Mouse (Mus musculus): ENCODE data around the gene 2310061I04Rik. TPM values are rescaled to one million over a fixed set of nuclear protein-coding genes. Genes with fewer than 3 reads are reported as not detected.

2310061I04Rik gene
- polyA plus RNA-seq, 1 experiment from 2014 or later: 32.3 TPM

DNA sequence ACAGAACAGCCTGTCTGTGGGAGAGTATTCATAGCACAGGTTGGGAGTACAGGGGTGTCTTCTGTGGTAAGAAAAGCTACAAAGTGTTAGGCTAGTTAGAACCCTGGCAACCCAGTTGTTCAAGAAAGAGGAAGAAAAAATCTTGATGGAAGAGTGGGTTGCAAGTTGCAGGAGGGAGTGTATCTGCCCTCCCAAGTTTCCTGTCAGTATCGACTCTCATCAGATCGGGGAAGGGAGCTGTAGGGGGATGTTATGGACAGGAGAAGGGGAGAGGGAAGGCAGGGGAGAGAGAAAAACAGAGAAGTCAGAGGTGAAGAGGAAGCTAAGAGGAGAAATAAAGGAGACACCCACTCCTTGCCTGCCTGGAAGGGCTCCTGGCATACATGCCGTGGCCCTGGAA, 3.4 kb upstream of the 2310061I04Rik start:
- Histone ChIP-seq H3K9ac (ENCODE audit: low read depth, low read length) (no peak overlapping the region), H3K36me3 (ENCODE audit: control insufficient read depth, insufficient read depth) (peaks cover 14% of the 10 kb centered on the region)

DNA sequence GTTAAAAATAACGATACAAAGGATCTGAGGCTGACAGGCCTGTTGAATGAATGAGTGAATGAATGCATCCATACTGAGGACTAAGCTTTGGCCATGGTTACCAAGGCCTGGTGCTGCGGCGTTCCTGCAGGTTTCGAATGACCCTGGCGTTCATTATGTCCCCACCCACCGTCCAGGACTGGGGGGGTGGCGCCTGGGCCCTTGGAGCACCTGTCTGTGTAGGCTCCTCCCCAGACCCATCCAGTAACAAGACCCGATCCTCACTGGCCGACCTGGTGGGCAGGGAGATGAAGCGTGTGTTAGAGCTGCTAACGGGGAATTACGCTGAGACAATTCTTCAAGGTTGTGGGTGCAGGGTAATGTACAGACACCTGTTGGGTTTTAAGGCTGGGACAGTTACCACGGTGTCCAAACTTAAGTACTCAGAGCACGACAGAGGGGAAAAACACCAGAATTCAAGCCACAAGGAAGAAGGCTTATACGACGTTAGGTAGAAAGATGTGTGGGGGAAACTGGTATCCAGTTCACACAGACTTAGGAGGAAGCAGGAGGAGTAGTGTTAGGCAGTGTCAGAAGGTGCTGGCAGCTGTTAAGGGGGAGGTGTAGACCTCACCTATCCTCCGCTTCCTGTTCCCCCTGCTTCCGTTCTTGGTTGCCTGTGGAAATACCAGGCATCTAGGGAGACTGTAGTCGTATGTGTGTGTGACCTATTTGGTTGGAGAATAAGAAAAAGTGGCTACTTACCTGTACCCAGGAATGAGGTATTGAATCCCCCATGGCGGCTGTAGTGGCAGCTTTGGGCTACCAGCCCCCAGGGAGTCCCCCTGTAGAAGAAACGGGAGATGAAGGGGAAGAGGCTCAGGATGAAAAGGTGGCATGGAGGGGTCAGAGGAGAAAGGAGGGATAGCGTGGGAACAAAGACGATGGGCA, 678 bp upstream of the 2310061I04Rik start:
- H3K9me3 ChIP-seq (ENCODE audit: control insufficient read depth): no peaks in the 10 kb centered on the region
- H3K9ac ChIP-seq (ENCODE audit: low read depth, low read length): peak overlapping the region; percentile 93; the same call in 1 of the 2 replicates
- peaks cover 28% of the 10 kb centered on the region for H3K36me3 ChIP-seq (ENCODE audit: control insufficient read depth, insufficient read depth)
- H3K27ac ChIP-seq (ENCODE audit: low read depth, low read length): no peak overlapping the region
- no peaks in the 10 kb centered on the region for H3K4me1 ChIP-seq (replicated peaks; ENCODE audit: control insufficient read depth, insufficient read depth, low read length)
- 38% methylated on average over 23 of the region's 23 CpGs for WGBS
- no peak for TF ChIP-seq CTCF (IDR thresholded peaks at IDR 0.05; ENCODE audit: low read depth)
- peak overlapping the region; percentile 97 for H3K4me3 ChIP-seq (ENCODE audit: low read depth, low read length)
- H3K4me2 ChIP-seq (replicated peaks; ENCODE audit: low read depth): peak overlapping the region; percentile 92
- no peaks in the 10 kb centered on the region for H3K27me3 ChIP-seq (replicated peaks; ENCODE audit: control insufficient read depth, insufficient read depth, low read length)
- ATAC-seq: peak; percentile 8

More for the DNA sequence above, 3.4 kb upstream of the 2310061I04Rik start:
- Histone ChIP-seq H3K4me3 (ENCODE audit: low read depth, low read length) (no peak overlapping the region), H3K27me3 (replicated peaks; ENCODE audit: control insufficient read depth, insufficient read depth, low read length) (no peaks in the 10 kb centered on the region), H3K4me2 (replicated peaks; ENCODE audit: low read depth) (no peak overlapping the region), H3K27ac (ENCODE audit: low read depth, low read length) (no peak overlapping the region), H3K4me1 (replicated peaks; ENCODE audit: control insufficient read depth, insufficient read depth, low read length) (no peaks in the 10 kb centered on the region), H3K9me3 (ENCODE audit: control insufficient read depth) (no peaks in the 10 kb centered on the region)
- WGBS: 84% methylated on average over 3 of the region's 3 CpGs
- no peak for TF ChIP-seq CTCF (IDR thresholded peaks at IDR 0.05; ENCODE audit: low read depth)
- no peak for ATAC-seq

DNA sequence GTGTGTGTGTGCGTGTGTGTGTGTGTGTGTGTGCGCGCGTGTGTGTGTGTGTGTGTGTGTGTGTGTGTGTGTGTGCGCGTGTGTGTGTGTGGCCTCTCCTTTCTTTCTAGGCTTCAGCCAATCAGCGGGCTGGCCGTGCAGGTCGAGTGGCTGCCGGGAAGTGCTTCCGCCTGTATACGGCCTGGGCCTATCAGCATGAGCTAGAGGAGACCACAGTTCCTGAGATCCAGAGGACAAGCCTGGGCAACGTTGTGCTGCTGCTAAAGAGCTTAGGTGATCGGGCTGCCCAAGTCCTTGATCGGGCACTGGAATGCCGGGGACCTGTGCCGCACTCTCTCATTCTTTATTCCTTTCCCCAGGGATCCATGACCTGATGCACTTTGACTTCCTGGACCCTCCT, 9.5 kb downstream of the 2310061I04Rik start:
- no peaks in the 10 kb centered on the region for H3K9me3 ChIP-seq (ENCODE audit: control insufficient read depth)
- no peak overlapping the region for H3K9ac ChIP-seq (ENCODE audit: low read depth, low read length)
- no peaks in the 10 kb centered on the region for H3K4me1 ChIP-seq (replicated peaks; ENCODE audit: control insufficient read depth, insufficient read depth, low read length)
- no peak for TF ChIP-seq CTCF (IDR thresholded peaks at IDR 0.05; ENCODE audit: low read depth)
- H3K4me2 ChIP-seq (replicated peaks; ENCODE audit: low read depth): no peak overlapping the region
- no peaks in the 10 kb centered on the region for H3K27me3 ChIP-seq (replicated peaks; ENCODE audit: control insufficient read depth, insufficient read depth, low read length)
- H3K36me3 ChIP-seq (ENCODE audit: control insufficient read depth, insufficient read depth): peaks cover 94% of the 10 kb centered on the region
- H3K27ac ChIP-seq (ENCODE audit: low read depth, low read length): no peak overlapping the region
- WGBS: 93% methylated on average over 13 of the region's 17 CpGs
- H3K4me3 ChIP-seq (ENCODE audit: low read depth, low read length): no peak overlapping the region
- ATAC-seq: no peak

DNA sequence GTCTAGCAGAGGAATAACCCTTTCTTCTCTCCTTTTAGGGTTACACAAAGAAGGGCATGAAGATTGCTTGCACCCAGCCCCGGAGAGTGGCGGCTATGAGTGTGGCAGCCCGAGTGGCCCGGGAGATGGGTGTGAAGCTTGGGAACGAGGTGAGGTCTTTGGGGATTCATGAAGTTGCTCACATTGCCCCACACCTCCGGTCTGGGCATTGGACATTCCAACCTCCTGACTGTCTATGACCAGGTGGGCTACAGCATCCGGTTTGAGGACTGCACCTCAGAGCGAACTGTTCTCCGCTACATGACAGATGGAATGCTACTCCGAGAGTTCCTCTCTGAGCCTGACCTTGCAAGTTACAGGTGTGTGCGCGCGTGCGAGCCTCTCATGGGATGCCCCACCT, 13.5 kb downstream of the 2310061I04Rik start:
- Histone ChIP-seq H3K4me3 (ENCODE audit: low read depth, low read length) (no peak overlapping the region), H3K27me3 (replicated peaks; ENCODE audit: control insufficient read depth, insufficient read depth, low read length) (no peaks in the 10 kb centered on the region), H3K4me2 (replicated peaks; ENCODE audit: low read depth) (no peak overlapping the region), H3K9ac (ENCODE audit: low read depth, low read length) (no peak overlapping the region), H3K4me1 (replicated peaks; ENCODE audit: control insufficient read depth, insufficient read depth, low read length) (no peaks in the 10 kb centered on the region), H3K36me3 (ENCODE audit: control insufficient read depth, insufficient read depth) (peaks cover 69% of the 10 kb centered on the region), H3K9me3 (ENCODE audit: control insufficient read depth) (no peaks in the 10 kb centered on the region), H3K27ac (ENCODE audit: low read depth, low read length) (no peak overlapping the region)
- no peak for TF ChIP-seq CTCF (IDR thresholded peaks at IDR 0.05; ENCODE audit: low read depth)
- WGBS: 94% methylated on average over 14 of the region's 14 CpGs
- ATAC-seq: no peak

DNA sequence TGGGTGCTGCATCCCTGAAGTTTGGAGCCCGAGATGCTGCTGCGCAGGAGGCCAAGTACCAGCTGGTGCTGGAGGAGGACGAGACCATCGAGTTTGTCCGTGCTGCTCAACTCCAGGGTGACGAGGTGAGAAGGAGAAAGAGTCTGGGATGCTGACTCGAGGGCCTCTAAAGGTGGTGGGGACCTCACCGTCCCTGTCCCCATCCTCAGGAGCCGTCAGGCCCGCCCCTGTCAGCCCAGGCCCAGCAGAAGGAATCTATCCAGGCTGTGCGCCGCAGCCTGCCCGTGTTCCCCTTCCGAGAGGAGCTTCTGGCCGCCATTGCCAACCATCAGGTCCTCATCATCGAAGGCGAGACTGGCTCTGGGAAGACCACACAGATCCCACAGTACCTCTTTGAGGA, 14.3 kb downstream of the 2310061I04Rik start:
- H3K36me3 ChIP-seq (ENCODE audit: control insufficient read depth, insufficient read depth): peaks cover 62% of the 10 kb centered on the region
- H3K27ac ChIP-seq (ENCODE audit: low read depth, low read length): no peak overlapping the region
- no peak overlapping the region for H3K9ac ChIP-seq (ENCODE audit: low read depth, low read length)
- no peak for ATAC-seq
- 96% methylated on average over 17 of the region's 17 CpGs for WGBS
- H3K4me3 ChIP-seq (ENCODE audit: low read depth, low read length): no peak overlapping the region
- no peaks in the 10 kb centered on the region for H3K4me1 ChIP-seq (replicated peaks; ENCODE audit: control insufficient read depth, insufficient read depth, low read length)
- H3K9me3 ChIP-seq (ENCODE audit: control insufficient read depth): no peaks in the 10 kb centered on the region
- no peak overlapping the region for H3K4me2 ChIP-seq (replicated peaks; ENCODE audit: low read depth)
- no peak for TF ChIP-seq CTCF (IDR thresholded peaks at IDR 0.05; ENCODE audit: low read depth)
- no peaks in the 10 kb centered on the region for H3K27me3 ChIP-seq (replicated peaks; ENCODE audit: control insufficient read depth, insufficient read depth, low read length)

DNA sequence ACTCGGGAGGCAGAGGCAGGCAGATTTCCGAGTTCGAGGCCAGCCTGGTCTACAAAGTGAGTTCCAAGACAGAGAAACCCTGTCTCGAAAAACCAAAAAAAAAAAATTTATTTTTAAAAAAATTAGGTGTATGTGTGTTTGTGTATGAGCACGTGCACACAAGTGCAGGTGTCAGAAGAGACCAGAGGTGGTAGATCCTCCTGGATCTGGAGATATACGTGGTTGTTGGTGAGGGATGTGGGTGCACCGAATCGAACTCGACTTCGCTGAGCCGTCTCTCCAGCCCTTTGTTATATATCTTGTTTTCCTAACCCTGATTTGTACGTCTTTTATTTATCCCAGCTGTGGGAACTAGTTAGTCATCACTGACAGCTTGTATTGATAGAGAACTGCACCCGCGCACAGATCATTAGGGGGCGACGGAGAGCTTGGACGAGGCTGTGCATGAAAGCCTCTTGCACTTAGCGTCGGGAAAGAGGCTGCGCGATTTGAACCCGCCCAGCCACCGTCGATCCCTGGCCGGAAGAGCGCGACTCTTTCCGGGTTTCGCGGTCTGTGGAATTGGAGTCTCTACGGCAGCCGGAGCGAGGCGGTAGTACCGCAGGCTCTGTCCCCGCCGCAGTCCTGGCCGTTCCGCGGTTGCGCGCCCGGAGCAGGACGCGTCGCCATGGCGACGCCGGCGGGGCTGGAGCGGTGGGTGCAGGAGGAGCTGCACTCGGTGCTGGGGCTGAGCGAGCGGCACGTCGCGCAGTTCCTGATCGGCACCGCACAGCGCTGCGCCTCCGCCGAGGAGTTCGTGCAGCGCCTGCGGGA, 17.8 kb downstream of the 2310061I04Rik start, which contains the start of gene Dhx16:
TSS of gene Dhx16 (plus strand) at position 575 of the 813 bp plus-strand sequence.
- Histone ChIP-seq H3K27ac (ENCODE audit: low read depth, low read length) (peak within 1 kb of the TSS; percentile 65), H3K36me3 (ENCODE audit: control insufficient read depth, insufficient read depth) (peaks cover 37% of the 10 kb centered on the region), H3K4me3 (ENCODE audit: low read depth, low read length) (peak within 1 kb of the TSS; percentile 73), H3K4me1 (replicated peaks; ENCODE audit: control insufficient read depth, insufficient read depth, low read length) (no peaks in the 10 kb centered on the region), H3K9me3 (ENCODE audit: control insufficient read depth) (no peaks in the 10 kb centered on the region), H3K4me2 (replicated peaks; ENCODE audit: low read depth) (peak within 1 kb of the TSS; percentile 75), H3K9ac (ENCODE audit: low read depth, low read length) (peak within 1 kb of the TSS; percentile 65), H3K27me3 (replicated peaks; ENCODE audit: control insufficient read depth, insufficient read depth, low read length) (no peaks in the 10 kb centered on the region)
- WGBS: 5% methylated on average over 66 of the region's 66 CpGs
- peak; percentile 94 for ATAC-seq
- TF ChIP-seq CTCF (IDR thresholded peaks at IDR 0.05; ENCODE audit: low read depth): peak; percentile 97

Data from intestine, postnatal 0 days (tissue).